ENCODE assay signal across 8 mouse cellular contexts in genomic region chr4:40948160-40948708, GRCm38 (mm10). TPM values are rescaled to one million over a fixed set of nuclear protein-coding genes. Genes with fewer than 3 reads are reported as not detected.
DNase-seq lines count a peak whose midpoint lies in the region; ATAC-seq lines count a peak whose summit lies in the region.

Gene Bag1 (minus strand): TSS chr4:40948294.
Gene Chmp5 (plus strand): TSS chr4:40948407.

- peak; percentile 96 for ATAC-seq in CD4-positive, CD25-positive, alpha-beta regulatory T cell, adult 4 months
- ATAC-seq in heart, embryonic 14.5 days (ENCODE audit: insufficient number of reproducible peaks, insufficient read depth, low FRiP score, low read depth): peak; percentile 99
- ATAC-seq in liver, embryonic 13.5 days (ENCODE audit: low read depth): peak; percentile 94
- ATAC-seq in stomach, embryonic 16.5 days (ENCODE audit: insufficient read depth, low FRiP score): peak; percentile 99

- peak within 1 kb of the TSS; percentile 74 to 87 for H3K4me3 ChIP-seq in heart, embryonic 14.5 days (ENCODE audit: control insufficient read depth in 1 of 2, insufficient read depth in 1 of 2, low read depth in 1 of 2, low read length in 2 of 2)
- peak within 1 kb of the TSS; percentile 97 for H3K4me3 ChIP-seq in liver, embryonic 13.5 days (replicated peaks)
- peak within 1 kb of the TSS; percentile 75 for H3K4me3 ChIP-seq in stomach, embryonic 16.5 days (replicated peaks; ENCODE audit: low read length)

- H3K4me1 ChIP-seq in heart, embryonic 14.5 days (ENCODE audit: control insufficient read depth in 2 of 2, insufficient read depth in 2 of 2, low read length in 2 of 2): peaks cover 2 to 24% of the 10 kb centered on the region in 2 experiments; a peak in 3 of 4 replicates
- H3K4me1 ChIP-seq in liver, embryonic 13.5 days (replicated peaks): peaks cover 46% of the 10 kb centered on the region
- peaks cover 14% of the 10 kb centered on the region for H3K4me1 ChIP-seq in stomach, embryonic 16.5 days (ENCODE audit: control insufficient read depth, insufficient read depth, low read length)

- peak within 1 kb of the TSS; percentile 90 for H3K4me2 ChIP-seq in heart, embryonic 14.5 days (ENCODE audit: low read length)
- peak within 1 kb of the TSS; percentile 85 for H3K4me2 ChIP-seq in liver, embryonic 13.5 days
- H3K4me2 ChIP-seq in stomach, embryonic 16.5 days (ENCODE audit: low read depth, low read length): peak within 1 kb of the TSS; percentile 67

- WGBS in heart, embryonic 14.5 days: under 1% methylated on average over 50 of the region's 50 CpGs
- WGBS in liver, embryonic 13.5 days (ENCODE audit: insufficient replicate concordance): under 1% methylated on average over 36 of the region's 50 CpGs
- under 1% methylated on average over 50 of the region's 50 CpGs for WGBS in stomach, embryonic 16.5 days

- no peaks in the 10 kb centered on the region for H3K9me3 ChIP-seq in heart, embryonic 14.5 days (ENCODE audit: control insufficient read depth, low read length)
- H3K9me3 ChIP-seq in liver, embryonic 13.5 days (replicated peaks): no peaks in the 10 kb centered on the region
- H3K9me3 ChIP-seq in stomach, embryonic 16.5 days (replicated peaks; ENCODE audit: control insufficient read depth, low read length): no peaks in the 10 kb centered on the region

- peak; percentile 95 for DNase-seq in c-Kit-negative CD71-positive TER-119-positive erythroid progenitor cells, embryonic 14.5 days (ENCODE audit: low read depth, low spot score)
- peak; percentile 97 for DNase-seq in fibroblast of lung, adult 2 months (ENCODE audit: low read depth)
- peak; percentile 99 for DNase-seq in kidney, postnatal 14 days
- peak; percentile 99 for DNase-seq in liver, embryonic 13.5 days
- peak; percentile 97 for DNase-seq in neural tube, embryonic 10.5 days (ENCODE audit: extremely low spot score, low spot score)

- H3K9ac ChIP-seq in heart, embryonic 14.5 days (ENCODE audit: low read length): peak within 1 kb of the TSS; percentile 93
- H3K9ac ChIP-seq in liver, embryonic 13.5 days: peak within 1 kb of the TSS; percentile 96
- peak within 1 kb of the TSS; percentile 92 for H3K9ac ChIP-seq in stomach, embryonic 16.5 days (ENCODE audit: low read length)

- peaks cover 58% of the 10 kb centered on the region for H3K36me3 ChIP-seq in heart, embryonic 14.5 days (ENCODE audit: control insufficient read depth, insufficient read depth, low read length)
- H3K36me3 ChIP-seq in liver, embryonic 13.5 days: peaks cover 53% of the 10 kb centered on the region
- H3K36me3 ChIP-seq in stomach, embryonic 16.5 days (ENCODE audit: control insufficient read depth, insufficient read depth, low read length): peaks cover 12% of the 10 kb centered on the region; the same call in 1 of the 2 replicates

- no peaks in the 10 kb centered on the region for H3K27me3 ChIP-seq in heart, embryonic 14.5 days (ENCODE audit: control insufficient read depth, insufficient read depth, low read length)
- H3K27me3 ChIP-seq in liver, embryonic 13.5 days: no peaks in the 10 kb centered on the region
- H3K27me3 ChIP-seq in stomach, embryonic 16.5 days (ENCODE audit: control insufficient read depth, insufficient read depth, low read length): no peaks in the 10 kb centered on the region

- peak within 1 kb of the TSS; percentile 73 to 89 for H3K27ac ChIP-seq in heart, embryonic 14.5 days (replicated peaks in 1 of 2; ENCODE audit: control insufficient read depth in 1 of 2, insufficient read depth in 1 of 2, low read depth in 2 of 2, low read length in 2 of 2)
- peak within 1 kb of the TSS; percentile 94 for H3K27ac ChIP-seq in liver, embryonic 13.5 days
- H3K27ac ChIP-seq in stomach, embryonic 16.5 days (ENCODE audit: low read length): peak within 1 kb of the TSS; percentile 85

RNA-seq across cellular contexts. Expression of gene Bag1, which starts in this region (rescaled TPM):
- polyA plus RNA-seq in CD4-positive, CD25-positive, alpha-beta regulatory T cell, adult 4 months (2017; shearing (Covaris generic)): 10 to 100 TPM; 10.0 to 15.8 TPM
- polyA plus RNA-seq in heart, embryonic 14.5 days (2014; fragmentation: Nextera tagmentation; extraction: Ambion mirVana): 199 and 211 TPM in 2 replicates
- 145 and 166 TPM in 2 replicates for polyA plus RNA-seq in liver, embryonic 13.5 days (2015; fragmentation: Nextera tagmentation; extraction: Ambion mirVana)
- 184 and 197 TPM in 2 replicates for polyA plus RNA-seq in stomach, embryonic 16.5 days (2015; fragmentation: Nextera tagmentation; extraction: Ambion mirVana)

RNA-seq across cellular contexts. Expression of gene Chmp5, which starts in this region (rescaled TPM):
- 100 to 1,000 TPM; 106 to 129 TPM for polyA plus RNA-seq in CD4-positive, CD25-positive, alpha-beta regulatory T cell, adult 4 months (2017; shearing (Covaris generic))
- 74.7 and 82.9 TPM in 2 replicates for polyA plus RNA-seq in heart, embryonic 14.5 days (2014; fragmentation: Nextera tagmentation; extraction: Ambion mirVana)
- 48.7 and 57.4 TPM in 2 replicates for polyA plus RNA-seq in liver, embryonic 13.5 days (2015; fragmentation: Nextera tagmentation; extraction: Ambion mirVana)
- 109 and 118 TPM in 2 replicates for polyA plus RNA-seq in stomach, embryonic 16.5 days (2015; fragmentation: Nextera tagmentation; extraction: Ambion mirVana)

Comparison
In these comparisons a context has a peak if more than half of its experiments do, and no peak if none do; other contexts are left out.
1. Peak in every context shown above with its lines: DNase-seq, ATAC-seq, H3K4me3 ChIP-seq and H3K27ac ChIP-seq.